Mouse (Mus musculus) left cerebral cortex, postnatal 10 days (tissue): ENCODE results near the gene Tprg. TPM values are rescaled to one million over a fixed set of nuclear protein-coding genes. Genes with fewer than 3 reads are reported as not detected.

Experiments
- DNase-seq, 2 experiments: peaks; one replicate each; pipeline ENCODE4 v3.0.0; 2021 to 2022; ENCODE audit warnings: low spot score in 2 of 2, mixed read lengths in 1 of 2; ENCODE audit errors: extremely low spot score in 1 of 2
- intact Hi-C: fragments of 180-260 bp; cut with DNase I; formaldehyde crosslinking; loops from one replicate; pipeline ENCODE4 v1.15.1; 2025
- total RNA-seq, 2 experiments: library from RNA; stranded (reverse); gene quantifications; 2 replicates each; pipeline ENCODE4 v1.2.3; 2021

Tprg gene
- not detected for total RNA-seq

DNA sequence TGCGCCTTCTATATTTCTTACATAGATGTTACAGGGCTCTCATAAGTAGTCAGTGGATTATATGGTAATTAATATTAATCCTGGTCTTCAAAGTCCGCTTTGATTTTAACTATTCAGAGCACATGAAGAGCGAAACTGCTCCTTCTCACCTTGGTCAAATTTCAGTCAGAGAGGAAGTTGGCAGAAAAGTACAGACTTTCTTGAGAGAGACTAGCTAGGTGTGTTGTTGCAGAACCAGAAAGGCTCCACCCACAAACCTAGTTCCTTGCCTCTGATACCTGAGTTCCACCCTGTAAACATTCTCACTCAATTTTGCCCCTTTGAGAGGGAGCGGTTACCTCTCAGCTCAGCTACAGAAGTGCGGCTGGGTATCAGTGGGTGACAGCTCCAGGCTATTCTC is at the start of gene Tprg:
TSS of gene Tprg (plus strand) at position 301 of the 400 bp plus-strand sequence.
- no peak for DNase-seq
- intact Hi-C loops = no loop called here

DNA sequence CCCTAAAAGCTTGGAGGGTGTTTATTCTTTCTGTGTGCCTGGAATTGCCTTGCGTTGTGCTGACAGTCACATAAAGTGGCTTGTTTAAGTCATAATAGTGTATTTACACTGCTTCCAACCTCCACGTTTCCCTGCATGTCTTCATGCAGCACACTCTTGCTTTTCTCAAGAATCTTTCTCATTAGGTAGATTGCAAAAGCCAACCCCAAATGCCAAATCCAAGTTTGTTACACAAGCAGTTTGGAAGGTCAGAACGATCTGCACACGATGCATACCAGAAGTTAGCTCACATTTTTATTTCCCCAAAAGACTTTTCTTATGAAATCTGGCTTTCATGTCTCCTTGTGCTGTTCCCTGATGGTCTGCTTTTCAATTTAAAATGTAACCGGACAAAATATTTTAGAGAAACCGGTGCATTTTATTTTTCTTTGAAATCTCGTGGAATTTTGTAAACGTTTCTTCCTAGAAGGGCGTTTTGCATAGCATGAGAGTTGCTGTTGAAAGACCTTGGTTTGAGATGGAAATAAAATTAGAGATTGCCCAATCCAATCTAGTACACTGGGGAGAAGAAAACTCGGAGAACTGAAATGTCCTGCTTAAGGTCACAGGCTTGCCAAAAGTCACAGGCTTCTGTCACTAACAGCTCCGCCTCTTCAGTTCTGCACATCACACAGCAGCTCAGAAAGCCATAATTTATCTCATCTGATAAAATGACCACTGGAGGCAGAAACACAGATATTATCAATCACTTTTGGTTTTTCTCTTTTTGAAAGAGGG is 48.2 kb upstream of the Tprg start:
- intact Hi-C loops = no loop called here
- no peak for DNase-seq

DNA sequence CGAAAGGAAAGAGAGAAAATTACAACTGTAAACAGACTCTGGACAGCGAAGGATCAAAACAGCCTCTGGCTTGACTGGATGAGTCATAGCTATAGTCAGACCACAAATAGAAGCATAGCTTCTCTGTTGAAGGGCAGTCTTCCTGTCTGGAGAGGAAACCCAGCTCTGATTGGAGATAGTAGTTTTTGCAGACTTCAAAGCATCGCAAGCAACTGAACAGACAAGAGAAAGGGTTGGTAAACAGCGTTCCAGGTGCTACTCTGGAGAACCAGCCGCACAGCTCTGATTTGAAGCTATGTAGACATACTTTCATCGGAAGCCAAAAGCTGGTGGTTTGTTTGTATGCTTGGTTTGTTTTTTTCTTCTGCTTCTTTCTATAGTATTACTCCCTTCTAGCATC is 37.7 kb upstream of the Tprg start:
- DNase-seq = no peak
- intact Hi-C loops = no loop called here

DNA sequence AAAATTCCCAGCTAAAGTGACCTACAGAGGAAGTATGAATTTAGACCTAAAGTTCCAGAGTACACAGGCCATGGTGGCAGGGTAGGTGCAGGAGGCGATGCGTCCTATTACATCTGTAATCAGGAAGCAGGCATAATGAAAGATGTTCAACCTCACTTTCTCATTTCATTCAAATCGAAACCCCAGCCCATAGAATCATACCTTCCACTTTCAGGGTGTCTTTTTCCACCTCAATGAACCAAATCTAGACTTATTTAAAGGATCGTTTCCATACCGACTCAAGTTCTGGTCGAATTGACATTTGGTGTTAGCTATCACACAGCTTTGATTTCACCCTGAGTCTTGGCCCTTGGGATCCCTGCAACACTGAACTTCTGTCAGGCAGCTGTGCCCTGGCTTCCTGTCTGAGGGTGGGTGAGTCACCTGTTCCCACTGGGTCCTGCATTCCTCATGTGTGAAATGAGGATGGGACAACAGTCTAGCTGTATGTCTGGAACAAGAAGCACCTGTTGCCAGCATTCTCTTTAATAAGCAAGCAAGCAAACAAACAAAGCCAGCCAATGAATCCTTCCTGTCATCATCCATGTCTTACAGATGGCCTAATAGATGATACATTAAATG is 36.4 kb upstream of the Tprg start:
- intact Hi-C loops = loop anchor here (10.0 kb wide), 1 partner anchor 265 kb away; no protein-coding TSS in a partner anchor
- no peak for DNase-seq

DNA sequence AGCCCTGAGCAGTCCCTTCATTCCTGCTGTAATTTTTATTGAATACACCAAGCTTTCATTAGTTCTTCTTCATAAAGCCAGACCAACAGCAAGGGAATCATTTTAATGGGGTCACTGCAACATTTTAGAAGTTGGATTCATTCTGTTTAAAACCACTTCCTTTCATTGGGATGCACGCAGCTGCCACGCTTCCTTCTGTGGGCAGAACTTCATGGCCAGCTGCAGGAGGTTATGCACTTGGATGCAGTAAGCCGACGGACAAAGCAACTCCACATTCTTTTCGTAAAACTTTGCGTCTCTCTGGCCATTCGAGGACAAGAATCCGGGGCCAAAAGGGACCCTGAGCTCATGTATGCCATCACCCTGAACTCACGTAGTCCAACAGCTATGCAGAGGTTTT is 35.5 kb upstream of the Tprg start:
- intact Hi-C loops = loop anchor here (10.0 kb wide), 1 partner anchor 266 kb away; no protein-coding TSS in a partner anchor

DNA sequence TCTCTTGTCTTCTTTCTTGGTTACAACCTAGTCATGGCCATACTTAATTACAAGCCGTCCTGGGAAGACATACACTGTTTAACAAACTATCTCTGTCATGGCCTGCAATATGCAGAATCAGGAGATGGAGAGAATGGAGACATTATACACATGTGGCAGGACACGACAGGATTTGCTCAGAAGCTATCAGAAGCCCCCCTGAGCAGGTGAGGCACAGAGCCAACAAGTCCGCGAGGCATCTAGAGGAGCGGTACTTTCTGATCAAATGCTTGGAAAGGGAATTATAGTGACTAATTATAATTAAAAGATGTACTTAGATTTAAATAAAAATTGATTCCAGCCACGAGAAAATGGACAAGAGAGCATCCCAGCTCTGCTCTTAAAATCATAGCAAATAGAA is 32.0 kb upstream of the Tprg start:
- intact Hi-C loops = loop anchor here (10.0 kb wide), 1 partner anchor 270 kb away; no protein-coding TSS in a partner anchor
- DNase-seq = no peak

More for the DNA sequence above, 35.5 kb upstream of the Tprg start:
- no peak for DNase-seq

DNA sequence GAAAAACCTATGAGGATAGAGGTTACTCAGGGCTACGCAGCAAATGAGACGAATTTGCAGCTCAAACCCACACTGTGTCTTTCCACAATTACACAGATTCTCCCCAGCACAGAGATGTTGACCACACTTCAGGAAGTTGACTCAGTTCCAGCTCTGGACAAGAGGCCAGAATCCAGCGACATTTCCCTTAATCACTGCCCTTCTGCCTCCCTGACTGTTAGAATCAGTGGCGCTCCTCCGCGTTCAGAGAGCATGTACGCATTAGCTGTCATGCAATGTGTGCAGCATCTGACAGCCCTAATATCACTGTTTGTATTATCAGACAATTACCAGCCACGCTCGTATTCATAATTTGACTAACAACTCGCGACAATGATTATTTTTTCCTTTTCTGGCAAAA is 31.4 kb upstream of the Tprg start:
- intact Hi-C loops = loop anchor here (10.0 kb wide), 1 partner anchor 270 kb away; no protein-coding TSS in a partner anchor

DNA sequence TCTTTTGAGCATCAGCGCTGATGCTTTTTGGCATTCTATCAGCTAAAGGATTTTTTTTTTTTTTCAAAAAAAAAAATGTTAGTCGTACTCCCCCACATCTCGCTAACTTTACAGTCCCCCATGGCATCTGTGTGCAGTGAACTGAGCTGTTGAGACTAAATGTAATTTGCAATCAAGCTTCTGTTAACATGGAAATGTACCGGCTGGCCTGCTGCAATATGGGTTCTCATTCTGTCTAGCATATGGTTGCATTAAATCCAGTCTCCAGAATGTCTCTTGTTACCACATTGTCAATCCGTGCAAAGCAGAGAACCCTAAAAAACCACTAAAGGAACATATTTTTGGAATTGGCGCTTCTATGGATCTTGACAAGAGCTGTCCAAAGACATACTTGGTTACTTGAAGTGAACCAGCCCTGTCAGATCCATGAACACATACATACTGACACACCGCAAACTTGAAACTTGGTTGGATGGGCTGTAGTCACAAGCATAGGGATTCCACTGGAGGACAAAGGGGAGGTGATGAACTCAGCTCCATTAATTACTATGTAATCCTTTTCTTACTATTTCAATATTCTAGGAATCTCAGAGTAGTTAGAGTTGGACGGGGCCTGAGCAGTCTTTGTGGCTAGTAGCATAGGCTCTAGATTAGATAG is 30.9 kb upstream of the Tprg start:
- peak in 1 of 2 experiments; percentile 76 for DNase-seq
- intact Hi-C loops = loop anchor here (10.0 kb wide), 1 partner anchor 271 kb away; no protein-coding TSS in a partner anchor

More for the DNA sequence above, 31.4 kb upstream of the Tprg start:
- DNase-seq = no peak

DNA sequence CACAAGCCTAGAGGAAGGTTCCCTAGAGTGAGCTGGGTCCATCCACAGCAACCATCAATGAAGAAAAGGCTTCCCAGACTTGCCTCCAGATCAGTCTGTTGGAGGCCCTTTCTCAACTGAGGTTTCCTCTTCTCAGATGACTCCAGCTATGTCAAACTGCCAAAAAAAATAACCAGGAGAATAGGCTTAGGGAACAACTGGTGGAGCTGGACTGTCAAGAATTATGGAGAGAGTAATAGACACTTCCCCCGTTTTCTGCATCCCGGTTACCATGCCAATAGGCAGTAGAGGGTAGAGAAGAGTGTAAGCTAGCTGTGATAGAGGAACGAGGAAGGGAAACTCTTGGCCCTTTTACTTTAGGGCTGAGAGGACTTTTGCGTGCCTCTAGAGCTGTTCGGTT is 24.3 kb upstream of the Tprg start:
- no peak for DNase-seq
- intact Hi-C loops = loop anchor here (2.0 kb wide), 1 partner anchor 1276 kb away; no protein-coding TSS in a partner anchor

DNA sequence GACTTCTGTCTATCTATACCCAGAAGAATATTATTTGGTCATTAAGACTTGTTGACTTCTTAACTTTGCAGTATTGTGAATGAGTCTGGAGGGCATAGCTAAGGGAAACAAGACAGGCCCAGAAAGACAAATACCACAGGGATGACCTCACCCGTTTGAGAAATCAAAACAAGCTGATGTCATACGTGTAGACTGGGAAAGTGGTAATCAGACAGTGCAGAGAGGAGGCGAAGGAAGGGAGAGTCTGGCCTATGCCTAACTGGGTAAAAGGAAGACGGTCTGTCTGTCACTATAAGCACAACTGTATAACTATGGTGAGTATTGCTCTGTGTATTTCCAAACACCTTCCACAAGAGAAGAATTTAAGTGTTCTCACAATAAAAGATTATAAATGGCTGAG is 23.7 kb upstream of the Tprg start:
- intact Hi-C loops = loop anchor here (2.0 kb wide), 1 partner anchor 1276 kb away; no protein-coding TSS in a partner anchor
- DNase-seq = no peak

DNA sequence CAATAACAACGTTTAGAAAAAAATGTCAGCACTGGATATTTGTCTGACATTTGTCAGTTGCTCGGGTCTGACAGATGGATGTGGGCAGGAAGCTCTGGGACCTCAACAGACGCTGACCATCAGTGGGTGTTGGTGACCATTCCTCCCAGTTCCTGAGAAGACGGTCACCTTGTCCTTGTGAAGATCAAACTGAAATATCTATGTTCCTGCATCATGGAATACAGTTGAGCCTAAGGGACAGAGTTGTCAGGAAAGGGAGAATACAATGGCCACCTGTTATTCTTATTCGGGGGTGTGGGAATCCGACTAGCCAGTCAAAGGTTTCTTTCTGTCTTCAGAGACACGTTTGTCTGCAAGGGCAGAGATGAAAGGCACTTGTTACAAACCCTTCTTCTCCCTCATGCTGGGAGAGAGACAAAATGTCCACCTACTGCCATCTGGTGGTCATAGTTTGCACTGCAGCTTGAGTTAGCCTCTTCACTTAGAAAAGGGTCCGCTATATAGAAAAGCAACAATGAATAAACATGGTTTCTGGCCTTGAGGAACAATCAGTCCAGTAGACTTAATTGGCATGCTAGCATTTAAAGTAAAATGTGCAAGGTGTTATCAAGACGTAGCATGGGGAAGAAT is 23.0 kb upstream of the Tprg start:
- peak; percentile 75 to 81 for DNase-seq
- intact Hi-C loops = loop anchor here (2.0 kb wide), 1 partner anchor 1277 kb away; no protein-coding TSS in a partner anchor

DNA sequence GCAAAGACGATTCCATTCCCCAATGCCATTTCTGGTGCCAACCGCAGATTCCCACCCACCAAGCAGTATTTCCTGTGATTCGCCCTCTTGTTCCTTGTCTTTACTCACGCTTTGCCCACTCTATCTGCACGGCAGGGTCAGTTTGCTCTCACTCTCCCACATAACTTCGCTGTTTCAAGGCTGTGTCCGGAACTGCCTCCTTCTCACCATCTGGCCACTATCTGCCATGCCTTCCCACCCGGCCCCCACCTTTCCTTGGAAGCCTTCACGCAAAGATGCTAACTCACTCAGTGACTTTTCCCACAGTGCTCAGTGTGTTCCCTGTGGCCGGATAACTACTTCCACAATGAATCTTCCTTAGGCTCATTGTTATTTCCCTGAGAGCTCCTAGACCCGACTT is 21.4 kb upstream of the Tprg start:
- DNase-seq = no peak
- intact Hi-C loops = no loop called here

DNA sequence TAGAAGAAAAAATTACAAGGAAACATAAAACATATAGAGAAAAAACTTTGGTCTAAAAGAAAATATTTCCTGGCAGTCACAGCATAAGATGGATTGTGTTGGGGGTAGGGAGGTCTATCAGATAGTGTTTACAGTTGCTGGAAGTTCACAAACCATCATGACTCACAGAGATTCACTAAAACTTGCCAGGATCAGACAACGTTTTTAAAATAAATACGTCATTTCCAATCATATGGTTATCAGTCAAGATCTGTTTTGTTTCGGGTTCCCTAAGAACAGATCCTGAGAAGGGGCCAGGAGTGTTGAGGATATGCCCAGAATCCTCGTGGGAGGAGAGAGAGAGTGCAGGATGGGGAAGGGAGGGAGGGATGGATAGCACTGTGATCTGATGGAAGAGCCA is 18.3 kb upstream of the Tprg start:
- intact Hi-C loops = no loop called here
- no peak for DNase-seq

DNA sequence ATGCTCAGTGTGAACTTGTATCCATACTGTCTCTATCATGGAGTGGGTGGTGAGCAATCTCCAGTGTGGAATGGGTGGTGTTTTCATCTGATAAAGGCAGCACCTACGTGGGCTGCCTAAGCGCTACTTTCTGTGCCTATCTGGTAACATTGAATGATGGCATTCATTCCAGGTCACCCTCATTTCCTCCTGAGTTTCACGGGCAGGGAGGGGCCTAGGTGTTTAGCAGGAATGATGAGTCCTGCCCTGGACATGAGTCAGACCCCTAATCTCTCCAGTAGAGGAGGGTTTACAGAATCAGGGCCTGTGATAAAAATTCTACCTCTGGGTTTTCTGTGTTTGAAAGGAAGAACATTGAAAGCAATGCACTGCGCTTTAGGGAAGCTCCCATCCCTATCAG is 4.1 kb upstream of the Tprg start:
- no peak for DNase-seq
- intact Hi-C loops = no loop called here

DNA sequence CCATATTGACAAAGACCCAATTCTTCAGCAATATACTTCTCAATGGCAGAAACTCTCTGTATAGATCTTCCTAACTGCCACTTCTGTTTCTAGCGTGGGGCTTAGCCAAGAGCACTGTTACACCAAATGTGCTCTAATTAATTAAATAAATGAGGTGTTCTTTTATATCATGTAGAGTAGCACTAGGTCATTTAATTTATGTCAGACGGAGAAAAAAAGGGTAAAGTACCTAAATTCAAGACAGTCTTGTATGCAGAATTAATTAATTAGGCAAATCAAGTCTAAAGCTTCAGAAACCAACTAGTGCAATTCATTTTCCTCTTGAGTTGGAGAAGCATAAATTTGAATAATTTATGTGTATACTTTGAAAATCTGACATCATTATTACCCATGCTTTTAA is 7.1 kb downstream of the Tprg start:
- no peak for DNase-seq
- intact Hi-C loops = no loop called here

DNA sequence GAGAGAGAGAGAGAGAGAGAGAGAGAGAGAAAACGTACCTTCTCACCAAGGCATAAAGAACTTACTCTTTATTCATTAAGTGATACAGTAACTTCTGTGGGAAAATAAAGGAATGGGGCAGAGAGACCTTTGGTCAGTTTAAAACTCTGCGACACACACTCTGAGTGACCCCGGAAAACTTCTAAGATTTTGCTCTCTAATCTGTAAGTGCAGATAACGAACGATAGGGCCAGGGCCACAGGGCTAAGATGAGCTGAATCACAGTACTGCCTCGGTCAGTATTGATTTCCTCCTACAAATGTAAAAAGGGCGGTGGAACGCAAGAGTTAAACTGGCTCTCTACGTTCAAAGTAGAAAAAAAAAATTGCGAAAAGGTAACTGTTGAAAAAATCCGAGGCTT is 8.9 kb downstream of the Tprg start:
- intact Hi-C loops = no loop called here
- DNase-seq = no peak

DNA sequence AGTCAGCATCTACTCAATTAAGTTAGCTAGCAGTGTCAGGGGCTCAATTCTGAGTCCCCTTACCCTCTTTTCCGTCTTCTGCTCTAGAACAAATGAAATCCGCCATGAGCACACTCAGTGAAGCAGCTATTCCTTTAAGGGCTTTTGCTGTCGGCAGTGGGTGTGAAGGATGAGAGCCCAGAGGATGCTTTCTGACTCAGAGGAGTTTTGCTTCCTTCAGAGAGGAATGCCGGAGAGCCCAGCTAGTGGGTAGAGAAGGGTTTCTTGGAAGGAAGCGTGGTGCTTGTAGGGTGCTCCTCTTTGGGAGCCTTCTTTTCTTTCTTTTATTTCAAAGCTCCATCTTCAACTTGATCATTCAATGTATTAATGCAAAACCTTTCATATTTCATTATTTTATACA is 10.1 kb downstream of the Tprg start:
- DNase-seq = no peak
- intact Hi-C loops = no loop called here

DNA sequence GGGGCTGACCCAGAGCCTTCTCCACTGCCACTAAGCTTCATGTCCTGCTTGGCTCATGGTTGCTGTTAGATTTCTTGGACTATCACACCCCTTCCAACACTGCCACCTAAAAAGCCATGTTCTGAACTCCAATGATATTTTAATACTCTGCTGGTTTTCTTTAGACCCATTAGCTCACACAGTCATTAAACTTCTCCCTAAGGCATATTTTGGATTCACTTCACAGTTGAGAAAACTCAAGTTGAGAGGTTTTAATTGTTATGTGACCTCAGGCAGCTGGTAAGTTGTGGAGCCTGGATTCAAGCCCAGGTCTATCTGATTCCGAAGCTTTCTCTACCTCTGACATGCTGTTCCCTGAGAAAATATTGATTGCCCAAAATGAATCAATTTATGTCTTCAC is 11.6 kb downstream of the Tprg start:
- no peak for DNase-seq
- intact Hi-C loops = no loop called here

DNA sequence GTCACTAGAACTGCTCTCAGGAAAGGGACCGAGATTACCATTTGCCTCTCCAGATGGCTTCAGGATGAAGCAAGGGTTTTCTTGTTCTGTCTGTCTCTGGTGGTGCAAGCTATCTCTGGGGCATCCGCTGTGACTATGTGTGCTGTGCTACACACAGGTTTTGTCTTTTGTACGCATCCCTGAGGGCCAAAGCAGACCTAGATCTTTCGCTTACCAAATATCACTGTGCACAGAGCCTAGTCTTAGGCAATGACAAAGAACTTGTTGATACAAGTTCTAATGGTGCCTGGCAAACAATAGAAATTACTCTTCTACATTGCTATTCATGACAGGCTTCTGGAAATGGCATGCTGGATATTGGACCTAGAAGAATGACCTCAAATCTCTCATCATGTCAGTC is 16.0 kb downstream of the Tprg start:
- no peak for DNase-seq
- intact Hi-C loops = no loop called here
